Mouse (Mus musculus): ENCODE measurements at regions not wholly inside any gene's neighbourhood (a gene's known extent, or its start where the extent isn't known, plus 50 kb on each side); places are given as distances from the start of the nearest gene placed in this dataset.

- DNase-seq (ENCODE audit: low spot score) = no peak
Measured at GRCm38 (mm10) chr16:77461459-77461858, 140.4 kb downstream of the Gm11146 start.

- DNase-seq (ENCODE audit: low spot score) = no peak
Measured at GRCm38 (mm10) chr16:77459651-77460050, 142.2 kb downstream of the Gm11146 start.

- no peak for DNase-seq (ENCODE audit: low spot score)
Measured at GRCm38 (mm10) chr16:77444647-77445046, 157.2 kb downstream of the Gm11146 start.

GRCm38 (mm10) chr16:77444006-77444405 lies 157.9 kb downstream of the Gm11146 start:
- DNase-seq (ENCODE audit: low spot score) = peak; percentile 58

GRCm38 (mm10) chr16:77443318-77443717 lies 158.6 kb downstream of the Gm11146 start:
- no peak for DNase-seq (ENCODE audit: low spot score)

GRCm38 (mm10) chr16:77442866-77443265 lies 159.0 kb downstream of the Gm11146 start:
- DNase-seq (ENCODE audit: low spot score) = no peak

GRCm38 (mm10) chr16:77431345-77431744 lies 170.5 kb downstream of the Gm11146 start:
- no peak for DNase-seq (ENCODE audit: low spot score)

GRCm38 (mm10) chr16:77422385-77423363 lies 179.2 kb downstream of the Gm11146 start:
- DNase-seq (ENCODE audit: low spot score) = no peak

GRCm38 (mm10) chr16:77421591-77422024 lies 180.3 kb downstream of the Gm11146 start:
- DNase-seq (ENCODE audit: low spot score) = no peak

GRCm38 (mm10) chr16:77421001-77421400 lies 180.9 kb downstream of the Gm11146 start:
- no peak for DNase-seq (ENCODE audit: low spot score)

GRCm38 (mm10) chr16:77420136-77420860 lies 181.6 kb downstream of the Gm11146 start:
- DNase-seq (ENCODE audit: low spot score) = no peak

- no peak for DNase-seq (ENCODE audit: low spot score)
Measured at GRCm38 (mm10) chr16:77419116-77419735, 182.7 kb downstream of the Gm11146 start.

- DNase-seq (ENCODE audit: low spot score) = no peak
Measured at GRCm38 (mm10) chr16:77418486-77418885, 183.4 kb downstream of the Gm11146 start.

GRCm38 (mm10) chr16:77417791-77418190 lies 184.1 kb downstream of the Gm11146 start:
- DNase-seq (ENCODE audit: low spot score) = no peak

- DNase-seq (ENCODE audit: low spot score) = no peak
Measured at GRCm38 (mm10) chr16:77414562-77414961, 187.3 kb downstream of the Gm11146 start.

GRCm38 (mm10) chr16:77409168-77409567 lies 192.7 kb downstream of the Gm11146 start:
- no peak for DNase-seq (ENCODE audit: low spot score)

- no peak for DNase-seq (ENCODE audit: low spot score)
Measured at GRCm38 (mm10) chr16:77406999-77407398, 194.9 kb downstream of the Gm11146 start.

- DNase-seq (ENCODE audit: low spot score) = no peak
Measured at GRCm38 (mm10) chr16:77405859-77406258, 196.0 kb downstream of the Gm11146 start.

- DNase-seq (ENCODE audit: low spot score) = no peak
Measured at GRCm38 (mm10) chr16:77405181-77405818, 196.6 kb downstream of the Gm11146 start.

GRCm38 (mm10) chr16:77402711-77403280 lies 199.1 kb downstream of the Gm11146 start:
- peak; percentile 36 for DNase-seq (ENCODE audit: low spot score)

All from gastrocnemius, adult 18-20 months (tissue).